Mouse (Mus musculus): ENCODE data around the gene Rmnd1.
"Not testable (repeated sequence)": the region's sequence is repeated elsewhere in the genome, so short reads cannot be mapped to it uniquely, and the experiment has no call there.

Rmnd1 gene

DNA sequence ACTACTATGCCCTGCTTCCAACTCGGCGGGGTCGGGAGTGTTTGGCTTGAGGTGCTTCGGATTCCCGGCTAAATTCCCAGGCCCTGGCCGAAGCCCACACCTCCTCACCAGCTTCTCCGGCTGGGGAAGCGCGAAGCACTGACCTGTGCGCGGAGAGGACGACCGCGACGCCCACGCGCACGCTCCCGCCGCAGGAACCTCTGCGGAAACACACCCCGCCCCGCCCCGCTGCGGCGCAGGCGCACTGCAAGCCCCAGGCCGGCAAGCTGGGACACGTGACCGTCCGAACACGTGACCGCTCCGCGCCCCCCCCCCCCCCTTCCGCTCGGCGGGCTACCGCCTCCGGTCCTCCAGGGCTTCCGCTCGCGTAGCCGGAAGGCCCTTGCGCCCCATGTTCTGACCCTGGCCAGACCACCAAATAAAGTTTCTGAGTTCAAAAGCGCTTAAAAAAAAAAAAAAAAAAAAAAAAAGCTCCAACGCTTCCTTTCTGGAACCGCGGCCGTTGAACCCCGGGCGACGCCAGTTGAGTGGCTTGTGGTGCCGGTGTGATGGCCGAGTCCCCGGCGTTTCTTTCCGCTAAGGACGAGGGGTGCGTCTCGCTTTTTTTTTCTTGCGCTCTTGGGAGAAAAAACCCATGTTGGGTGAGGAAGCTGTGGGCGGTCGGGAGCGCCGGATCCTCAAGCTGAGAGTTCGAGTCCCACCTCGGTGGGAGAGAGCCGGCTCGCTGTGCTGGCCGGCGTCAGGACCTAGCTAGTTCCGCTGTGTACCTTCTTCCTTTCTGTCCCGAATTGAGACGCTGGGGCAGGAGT lies at the start of gene Rmnd1, which contains the start of gene Armt1:
TSS of gene Rmnd1 (minus strand) at position 266 of the 809 bp plus-strand sequence.
TSS of gene Armt1 (plus strand) at position 345 of the 809 bp plus-strand sequence.
- DNase-seq: peak; percentile 90

DNA sequence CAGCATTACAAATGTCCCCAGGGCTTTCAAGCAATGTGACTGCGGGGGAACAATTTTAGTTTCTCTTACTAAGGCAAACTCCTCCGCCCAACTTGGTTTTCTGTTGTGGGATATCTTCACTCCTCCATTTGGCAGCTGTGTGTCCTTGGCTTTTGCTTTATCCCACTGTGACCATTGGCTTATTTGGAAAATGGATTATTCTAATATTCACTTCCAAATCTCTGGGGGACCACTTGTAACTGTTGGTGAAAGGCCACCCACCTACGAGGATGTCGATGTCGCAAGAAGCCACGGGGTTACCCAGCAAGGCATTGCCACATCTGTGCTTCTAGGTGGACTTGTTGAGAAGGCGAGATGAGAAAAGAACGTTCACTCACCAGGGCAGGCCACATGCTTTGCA lies 49.5 kb upstream of the Rmnd1 start:
- peak; percentile 11 for DNase-seq

GRCm38 (mm10) chr10:4480929-4481328 lies 48.7 kb upstream of the Rmnd1 start:
- DNase-seq: no peak

DNA sequence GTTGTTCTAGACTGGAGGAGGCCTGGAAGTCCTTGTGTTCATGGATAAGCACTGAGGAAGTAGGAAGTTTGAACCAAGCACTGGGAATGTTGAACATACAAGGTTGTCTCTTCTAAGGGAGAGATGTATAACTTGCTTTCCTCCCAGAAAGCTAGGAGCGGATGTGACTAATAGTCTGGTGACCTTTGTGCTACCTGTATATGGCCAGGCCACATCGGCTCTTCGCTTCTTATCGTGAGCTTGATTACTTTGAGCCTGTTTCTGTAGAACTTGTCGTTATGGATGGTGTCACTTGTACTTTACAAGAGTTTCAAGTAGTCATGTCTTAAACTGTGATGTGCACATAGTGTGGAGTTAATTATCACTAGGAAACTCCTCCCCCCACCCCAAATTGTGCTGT lies 44.4 kb upstream of the Rmnd1 start:
- DNase-seq: no peak

DNA sequence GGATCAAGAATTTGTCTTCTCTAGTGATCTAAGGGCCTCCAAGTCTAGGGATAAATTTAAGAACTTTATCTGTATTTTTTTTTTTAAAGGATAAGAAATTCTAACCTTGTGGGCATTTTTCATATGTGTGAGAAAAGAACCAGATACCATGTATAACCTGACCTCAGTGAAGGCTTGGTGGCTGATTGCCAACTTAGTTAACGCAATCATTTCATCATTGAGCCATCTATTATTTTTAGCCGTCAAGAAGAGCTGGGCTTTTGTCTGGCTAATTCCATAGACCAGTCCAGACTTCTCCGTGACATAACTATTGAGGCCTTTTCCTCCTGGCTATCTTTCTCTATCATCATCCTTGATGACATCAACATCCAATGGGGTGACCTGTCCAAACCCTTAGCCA lies 43.2 kb upstream of the Rmnd1 start:
- DNase-seq: no peak

DNA sequence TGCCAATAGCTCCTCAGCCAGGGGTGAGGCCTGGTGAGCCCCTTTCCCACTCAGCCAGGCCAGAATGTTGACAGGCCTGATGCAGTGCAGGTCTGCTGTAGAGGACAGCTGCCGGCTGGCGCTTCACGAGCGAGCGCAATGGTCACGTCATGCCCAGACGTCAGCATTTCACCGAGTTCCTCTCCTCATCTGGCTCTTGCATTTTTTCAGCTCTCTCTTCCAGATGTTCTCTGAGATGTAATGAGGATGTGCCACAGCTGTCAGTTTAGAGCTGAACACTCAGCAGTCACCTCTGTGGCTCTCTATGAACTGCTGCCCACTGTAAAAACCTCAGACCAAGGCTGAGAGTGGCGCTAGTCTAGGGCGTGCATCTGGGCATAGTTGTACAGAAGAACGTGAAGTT lies 41.4 kb upstream of the Rmnd1 start:
- peak; percentile 34 for DNase-seq

- no peak for DNase-seq
Measured at GRCm38 (mm10) chr10:4469406-4469805, 37.2 kb upstream of the Rmnd1 start.

DNA sequence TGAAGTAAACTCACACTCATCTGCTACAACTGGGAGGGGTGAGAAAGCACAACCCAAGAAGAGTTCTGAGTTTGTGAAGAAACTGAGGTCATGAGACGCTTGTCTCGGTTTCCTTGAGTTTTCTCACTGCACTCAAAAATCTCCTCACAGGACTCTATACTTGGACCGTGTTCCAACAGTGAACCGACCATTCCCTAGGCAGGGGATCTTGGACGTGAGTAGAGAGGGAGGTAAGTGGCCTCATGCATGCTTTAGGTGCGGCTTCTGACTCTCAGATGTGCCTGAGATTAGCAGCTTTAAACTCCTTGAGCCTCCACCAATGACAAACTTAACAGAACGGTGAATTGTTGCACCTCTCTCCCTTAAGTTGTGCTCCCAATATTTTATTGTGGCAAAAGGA lies 33.6 kb upstream of the Rmnd1 start:
- DNase-seq: no peak

GRCm38 (mm10) chr10:4460201-4460600 lies 28.0 kb upstream of the Rmnd1 start:
- no peak for DNase-seq

DNA sequence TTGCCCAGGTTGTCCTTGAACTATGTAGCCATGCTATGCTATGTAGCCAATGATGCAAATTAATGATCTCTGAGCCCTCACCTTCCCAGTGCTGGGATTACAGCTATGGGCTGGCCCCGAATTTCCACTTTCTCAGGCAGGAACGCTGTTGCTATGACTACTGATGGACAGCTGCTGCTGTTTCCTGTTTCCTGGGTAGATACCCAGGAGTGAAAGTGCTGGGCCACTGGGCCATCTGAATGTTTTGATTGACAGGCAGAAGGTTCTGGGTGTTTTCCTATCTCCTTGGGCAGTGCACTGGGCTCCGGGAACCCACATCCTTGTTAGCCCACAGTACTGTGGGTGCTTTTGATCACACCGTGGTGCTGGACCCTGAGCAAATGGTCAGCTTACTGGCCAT lies 24.2 kb upstream of the Rmnd1 start:
- DNase-seq: peak; percentile 9

- no peak for DNase-seq
Measured at GRCm38 (mm10) chr10:4435416-4435815, 3.2 kb upstream of the Rmnd1 start.

- not testable (repeated sequence) for DNase-seq
Measured at GRCm38 (mm10) chr10:4433871-4434270, 1.7 kb upstream of the Rmnd1 start.

- peak; percentile 28 for DNase-seq
Measured at GRCm38 (mm10) chr10:4432996-4433755, 988 bp upstream of the Rmnd1 start.

DNA sequence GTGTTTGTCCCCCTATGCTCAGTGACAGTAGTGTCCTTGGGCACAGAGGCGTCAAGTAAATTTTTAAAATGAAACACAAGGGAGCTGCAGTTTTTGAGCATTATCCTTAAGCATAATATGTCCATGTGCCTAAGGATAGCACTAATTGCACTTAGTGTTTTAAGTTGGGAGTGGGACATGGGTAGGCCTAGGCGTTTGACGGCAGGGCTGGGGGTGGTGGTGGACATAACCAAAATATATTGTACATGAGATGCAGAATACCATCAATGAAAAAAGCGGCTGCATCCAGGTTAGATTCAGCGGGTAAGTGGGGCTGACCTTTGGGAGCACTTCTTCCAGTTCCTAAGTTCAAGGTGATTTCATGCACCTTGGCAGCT lies 454 bp downstream of the Rmnd1 start:
- no peak for DNase-seq

- peak; percentile 17 for DNase-seq
Measured at GRCm38 (mm10) chr10:4430826-4431225, 1.4 kb downstream of the Rmnd1 start.

GRCm38 (mm10) chr10:4430399-4430798 lies 1.8 kb downstream of the Rmnd1 start:
- peak; percentile 50 for DNase-seq

GRCm38 (mm10) chr10:4425245-4425644 lies 6.9 kb downstream of the Rmnd1 start:
- DNase-seq: no peak

DNA sequence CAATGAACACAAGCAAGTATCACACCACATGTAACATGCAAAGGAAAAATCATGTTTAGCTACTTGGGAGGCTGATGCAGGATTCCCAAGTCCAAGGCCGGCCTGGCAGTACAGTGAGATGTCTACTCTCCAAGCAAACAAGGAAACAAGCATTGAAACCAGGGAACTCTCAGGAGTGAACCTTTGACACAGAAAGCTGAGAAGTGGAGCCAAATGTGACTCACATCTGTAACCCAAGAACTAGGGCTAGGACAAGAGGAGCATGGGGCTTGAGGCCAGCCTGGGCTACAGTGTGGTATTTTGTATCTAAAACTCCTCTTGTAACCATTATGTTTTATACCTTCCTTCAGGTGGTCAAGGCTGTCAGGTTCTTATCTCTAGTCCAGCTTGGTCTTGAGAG lies 25.0 kb downstream of the Rmnd1 start:
- DNase-seq: no peak

GRCm38 (mm10) chr10:4405511-4405910 lies 26.7 kb downstream of the Rmnd1 start:
- DNase-seq: no peak

GRCm38 (mm10) chr10:4404895-4405491 lies 27.2 kb downstream of the Rmnd1 start:
- DNase-seq: peak; percentile 81

GRCm38 (mm10) chr10:4398058-4398457 lies 34.1 kb downstream of the Rmnd1 start:
- DNase-seq: no peak

DNA sequence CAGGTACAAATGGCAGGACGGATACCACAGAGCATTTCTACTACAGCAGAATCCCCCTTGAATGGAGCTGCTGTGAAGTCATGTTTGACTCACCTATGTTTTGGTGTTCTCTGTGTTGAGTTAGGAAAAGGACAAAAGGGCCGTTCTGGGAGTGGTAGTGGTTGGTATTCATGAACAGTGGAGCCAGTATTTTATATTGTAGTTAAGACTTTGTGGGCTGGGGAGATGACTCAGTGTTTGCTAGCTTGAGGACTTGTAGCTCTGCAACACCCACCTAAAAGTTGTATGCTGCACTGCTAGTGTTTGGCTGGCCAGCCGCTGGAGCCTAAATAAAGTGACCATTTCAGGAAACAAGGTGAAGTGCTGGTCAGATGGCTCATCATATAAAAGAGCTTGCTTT lies 36.9 kb downstream of the Rmnd1 start:
- DNase-seq: no peak

DNA sequence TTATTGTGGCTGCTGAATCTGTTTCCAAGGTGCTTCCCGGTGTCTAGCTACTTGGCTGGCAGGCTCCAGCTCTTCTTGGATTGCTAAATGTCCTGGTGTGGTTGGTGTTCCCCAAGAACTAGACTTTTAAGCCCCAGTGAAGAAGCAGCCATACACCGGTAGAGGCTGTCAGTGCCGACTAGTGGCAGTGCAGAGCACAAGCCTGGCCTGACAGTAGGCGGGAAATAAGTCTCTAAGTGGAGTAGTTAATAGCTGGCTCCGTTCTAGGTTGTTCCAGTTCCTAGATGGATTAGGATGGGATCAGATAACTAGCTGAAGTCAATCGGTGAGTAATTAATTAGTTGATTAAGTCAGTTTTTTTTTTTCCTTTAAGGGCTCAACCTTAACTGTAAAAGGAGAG lies 40.3 kb downstream of the Rmnd1 start:
- DNase-seq: peak; percentile 69

DNA sequence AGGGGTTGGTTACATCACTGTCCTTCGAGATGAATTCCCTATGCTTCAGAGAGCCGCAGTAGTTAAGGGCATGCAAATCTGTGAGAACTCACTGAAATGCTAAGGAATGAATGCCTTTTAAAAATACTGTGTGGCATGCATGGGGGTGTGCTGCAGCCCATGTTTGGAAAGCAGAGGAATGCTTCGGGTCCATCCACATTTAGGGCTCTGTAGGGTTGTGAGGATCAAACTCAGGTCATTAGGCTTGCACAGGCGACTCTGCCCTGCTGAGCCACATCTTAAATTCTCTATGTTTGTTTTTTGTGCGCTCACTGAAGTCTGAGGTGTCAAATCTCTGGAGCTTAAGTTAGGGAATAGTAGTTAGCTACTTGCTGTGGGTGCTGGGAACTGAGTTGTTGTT lies 41.1 kb downstream of the Rmnd1 start:
- no peak for DNase-seq

Measured in lung, postnatal 36 days (tissue).